Mouse (Mus musculus): ENCODE measurements around the gene 4931408C20Rik.

4931408C20Rik gene

GRCm38 (mm10) chr1:26686842-26687760 lies at the start of gene 4931408C20Rik:
Gene 4931408C20Rik (minus strand): TSS chr1:26687460.
- CTCF ChIA-PET: interaction anchor here in 1 of 4 experiments (0.6 kb wide), 1 partner anchor 10 kb away, joined by 3 read pairs; no protein-coding TSS in a partner anchor
- POLR2A ChIA-PET: interaction anchor here in 1 of 4 experiments (1.7 kb wide), 2 partner anchors 9 to 42 kb away, joined by 4 read pairs; no protein-coding TSS in a partner anchor

GRCm38 (mm10) chr1:26687926-26688325 lies 666 bp upstream of the 4931408C20Rik start:
- ChIA-PET POLR2A (interaction anchor here in 1 of 4 experiments (1.7 kb wide), 2 partner anchors 10 to 41 kb away, joined by 4 read pairs; no protein-coding TSS in a partner anchor), CTCF (interaction anchor here in 1 of 4 experiments (0.6 kb wide), 1 partner anchor 9 kb away, joined by 3 read pairs; no protein-coding TSS in a partner anchor)

GRCm38 (mm10) chr1:26685952-26686693 lies 1.1 kb downstream of the 4931408C20Rik start:
- POLR2A ChIA-PET: interaction anchor here in 1 of 4 experiments (1.7 kb wide), 2 partner anchors 8 to 43 kb away, joined by 4 read pairs; no protein-coding TSS in a partner anchor
- CTCF ChIA-PET: interaction anchor here in 1 of 4 experiments (0.6 kb wide), 1 partner anchor 980 kb away, joined by 4 read pairs; no protein-coding TSS in a partner anchor

GRCm38 (mm10) chr1:26685383-26685782 lies 1.9 kb downstream of the 4931408C20Rik start:
- POLR2A ChIA-PET: no interaction called here
- CTCF ChIA-PET: no interaction called here

GRCm38 (mm10) chr1:26649704-26650388 lies 37.4 kb downstream of the 4931408C20Rik start:
- ChIA-PET POLR2A (no interaction called here), CTCF (no interaction called here)

- POLR2A ChIA-PET: no interaction called here
- CTCF ChIA-PET: no interaction called here
Measured at GRCm38 (mm10) chr1:26636051-26636450, 51.2 kb downstream of the 4931408C20Rik start.

All from embryonic stem cell, embryonic (primary cell).